Mouse (Mus musculus) testis, adult 2 months (tissue): ENCODE measurements at regions not wholly inside any gene's neighbourhood (a gene's known extent, or its start where the extent isn't known, plus 50 kb on each side); places are given as distances from the start of the nearest gene placed in this dataset.

Source experiments
- CTCF ChIP-seq: fragments of 200-500 bp; IDR thresholded peaks from 2 replicates; pipeline ENCODE4 v1.5.1; 2012; ENCODE audit warnings: low read depth, mild to moderate bottlenecking, inconsistent platforms, low read length, moderate library complexity; ENCODE audit not compliant: control insufficient read depth, insufficient read depth, insufficient replicate concordance
- POLR2A ChIP-seq: fragments of 200-500 bp; IDR thresholded peaks from 2 replicates; pipeline ENCODE4 v1.6.1; 2012; ENCODE audit warnings: low read depth, mild to moderate bottlenecking, inconsistent platforms, low read length, moderate library complexity; ENCODE audit not compliant: control insufficient read depth

GRCm38 (mm10) chr1:67640353-67640752, 517.5 kb downstream of the Cps1 start:
- TF ChIP-seq CTCF (peak; percentile 40; the same call in 1 of the 2 replicates), POLR2A (no peak)
